Mouse (Mus musculus) adrenal gland, postnatal 25 days (tissue): ENCODE measurements around the gene S100a2. TPM values are rescaled to one million over a fixed set of nuclear protein-coding genes. Genes with fewer than 3 reads are reported as not detected.

ENCODE experiments used
- DNase-seq: peaks from one replicate; pipeline ENCODE4 v3.0.0; 2021; ENCODE audit warnings: mixed read lengths
- total RNA-seq: library from RNA; stranded (reverse); gene quantifications from 2 replicates; pipeline ENCODE4 v1.2.3, GENCODE M21; 2021

The S100a2 gene
- total RNA-seq, 1 experiment from 2014 or later, result not detected

- no peak for DNase-seq
These were observed 25.9 kb downstream of the S100a2 start for GRCm38 (mm10) chr3:90615911-90616310.

DNA sequence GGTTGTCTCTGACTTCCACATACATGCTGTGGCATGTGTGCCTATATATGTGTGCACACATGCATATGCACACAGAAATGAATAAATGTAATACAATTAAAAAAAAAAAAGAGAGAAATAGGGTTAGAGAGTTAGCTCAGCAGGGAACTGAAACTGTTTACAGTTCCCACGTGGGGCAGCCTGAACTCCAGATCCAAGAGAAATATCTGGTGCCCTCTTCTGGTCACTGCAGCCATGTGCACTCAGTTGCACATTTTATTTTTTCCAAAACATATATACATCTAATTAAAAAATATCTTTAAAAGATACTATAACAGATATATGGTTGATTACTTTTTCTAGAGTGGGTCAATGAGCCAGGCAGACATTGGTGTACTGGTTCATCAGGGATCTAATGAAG, 27.5 kb downstream of the S100a2 start:
- DNase-seq, result no peak

- DNase-seq, result no peak
These were observed 31.5 kb downstream of the S100a2 start for GRCm38 (mm10) chr3:90621552-90621951.

GRCm38 (mm10) chr3:90623435-90624071, 33.5 kb downstream of the S100a2 start:
- DNase-seq, result peak; percentile 73

DNA sequence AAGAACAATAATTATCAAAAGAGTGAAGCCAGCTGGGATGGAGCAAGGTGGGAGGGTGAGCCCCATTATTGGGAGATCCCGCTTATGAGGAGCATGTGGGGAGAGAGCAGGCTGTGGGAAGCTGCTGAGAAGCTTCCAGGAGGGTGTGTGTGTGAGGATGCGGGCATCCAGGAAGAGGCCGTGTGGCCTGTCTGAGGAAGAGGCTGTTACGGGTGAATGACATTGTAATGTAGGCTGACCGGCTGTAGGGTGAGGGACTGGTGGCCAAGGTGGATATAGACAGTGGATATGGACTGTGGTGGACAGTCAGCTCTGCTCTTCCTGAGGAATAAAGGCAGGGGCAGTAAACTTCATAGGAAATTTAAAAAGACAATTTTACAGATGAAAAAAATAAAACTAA, 35.4 kb downstream of the S100a2 start:
- no peak for DNase-seq

DNA sequence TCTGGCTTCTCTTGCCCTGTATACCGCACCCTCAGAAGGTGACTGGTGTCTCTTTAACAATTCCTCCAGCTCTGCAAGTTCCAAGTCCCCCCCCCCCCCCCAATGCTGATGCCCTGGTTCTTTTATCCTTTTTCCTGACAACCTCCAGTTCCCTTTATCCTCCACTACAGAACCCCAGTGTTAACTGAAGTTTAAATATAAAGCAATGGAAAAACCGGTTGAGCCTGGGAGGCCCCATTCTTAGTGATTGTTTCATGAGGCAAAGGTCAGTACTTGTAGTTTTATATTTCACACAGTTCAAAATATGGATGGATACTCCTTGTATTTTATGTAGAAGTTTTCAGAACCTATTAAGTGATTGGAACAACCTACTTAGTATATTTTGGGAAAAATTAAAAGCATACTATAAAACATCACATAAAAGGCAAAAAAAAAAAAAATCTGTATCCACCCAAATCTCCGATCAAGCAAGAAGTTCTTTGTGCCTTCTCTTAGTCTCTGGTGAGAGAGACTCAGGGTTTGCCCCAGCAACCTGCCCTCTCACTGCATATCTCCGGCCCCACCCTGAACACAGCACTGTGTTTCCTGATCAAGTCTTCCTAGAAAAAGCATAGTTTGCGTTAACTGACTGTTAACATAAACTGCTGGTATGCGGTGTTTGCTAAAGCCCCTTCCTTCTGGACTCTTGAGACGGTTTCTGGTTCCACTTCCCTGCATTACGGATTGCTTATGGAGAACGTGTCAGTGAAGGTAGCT, 36.4 kb downstream of the S100a2 start:
- DNase-seq, result no peak

DNA sequence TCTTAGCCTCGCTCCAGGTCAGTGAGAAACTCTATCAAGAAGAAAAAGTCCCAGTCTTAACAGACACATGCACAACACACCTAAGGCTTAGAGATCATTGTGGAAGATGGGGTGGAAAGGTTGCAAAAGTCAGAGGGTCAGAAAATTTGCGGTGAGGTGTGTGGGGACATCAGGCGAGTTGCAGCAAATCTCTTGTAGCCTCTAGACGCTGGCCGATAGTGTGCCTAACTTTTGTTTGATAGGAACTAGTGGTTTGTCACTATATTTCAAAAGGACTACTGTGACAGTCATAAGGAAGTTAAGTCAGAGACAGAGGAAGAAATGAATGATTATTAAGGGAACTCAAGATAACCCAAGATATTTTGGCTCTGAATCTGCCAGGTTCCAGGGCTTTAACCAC, 37.3 kb downstream of the S100a2 start:
- no peak for DNase-seq

GRCm38 (mm10) chr3:90627807-90628206, 37.8 kb downstream of the S100a2 start:
- DNase-seq, result no peak

GRCm38 (mm10) chr3:90629298-90629697, 39.3 kb downstream of the S100a2 start:
- no peak for DNase-seq

- no peak for DNase-seq
These were observed 41.9 kb downstream of the S100a2 start for GRCm38 (mm10) chr3:90631984-90632383.

GRCm38 (mm10) chr3:90638511-90639275, 48.6 kb downstream of the S100a2 start:
- DNase-seq, result no peak

GRCm38 (mm10) chr3:90639511-90640154, 49.6 kb downstream of the S100a2 start:
- DNase-seq, result peak; percentile 21

DNA sequence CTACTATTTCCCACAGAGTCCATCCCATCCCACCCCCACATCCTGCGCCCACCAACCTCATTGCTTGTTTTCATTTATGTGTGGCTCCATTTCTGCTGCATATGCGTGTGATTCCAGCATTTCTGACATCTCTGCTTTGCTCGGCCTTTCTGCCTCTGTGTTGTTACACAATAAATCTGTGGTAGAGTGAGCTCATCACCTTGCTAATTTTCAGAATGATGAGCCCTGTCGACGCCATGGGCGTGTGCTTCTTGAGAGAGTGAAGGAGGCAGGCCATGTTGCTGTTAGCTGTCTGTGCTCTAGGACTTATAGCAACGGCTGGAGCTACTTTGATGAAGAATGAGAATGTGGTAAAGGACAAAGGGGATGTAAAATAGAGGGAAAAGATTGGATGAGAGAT, 50.9 kb downstream of the S100a2 start:
- no peak for DNase-seq

Other genes starting within 250 kb of the S100a2 start
- gene Slc27a3, start 200.3 kb upstream of the S100a2 start, total RNA-seq, result 130 and 146 TPM in 2 replicates
- 91.2 and 92.3 TPM in 2 replicates for gene Ints3, start 156.6 kb upstream of the S100a2 start, total RNA-seq
- 224 and 269 TPM in 2 replicates for gene Npr1, start 124.4 kb upstream of the S100a2 start, total RNA-seq
- 65.6 and 65.7 TPM in 2 replicates for gene Ilf2, start 114.1 kb upstream of the S100a2 start, total RNA-seq
- gene Snapin, start 99.2 kb upstream of the S100a2 start, total RNA-seq, result 67.2 and 74.0 TPM in 2 replicates
- 115 and 124 TPM in 2 replicates for gene Chtop, start 80.7 kb upstream of the S100a2 start, total RNA-seq
- 108 and 131 TPM in 2 replicates for gene S100a1, start 75.9 kb upstream of the S100a2 start, total RNA-seq
- gene S100a13, start 75.8 kb upstream of the S100a2 start, total RNA-seq, result 28.8 and 41.1 TPM in 2 replicates
- gene S100a14, start 63.4 kb upstream of the S100a2 start, total RNA-seq, result 0.52 and 0.95 TPM in 2 replicates
- gene S100a16, start 53.0 kb upstream of the S100a2 start, total RNA-seq, result 48.4 and 52.1 TPM in 2 replicates
- gene S100a3, start 29.7 kb upstream of the S100a2 start, total RNA-seq, result not detected in 2 replicates
- not detected in 2 replicates for gene Gm42674, start 11.7 kb downstream of the S100a2 start, total RNA-seq
- 7.3 and 11.2 TPM in 2 replicates for gene S100a4, start 13.5 kb downstream of the S100a2 start, total RNA-seq
- gene S100a5, start 18.3 kb downstream of the S100a2 start, total RNA-seq, result not detected in 2 replicates
- 14.2 and 31.3 TPM in 2 replicates for gene S100a6, start 22.6 kb downstream of the S100a2 start, total RNA-seq
- 0.33 TPM in 1 of 2 replicates, not detected in the other for gene S100a7a, start 63.8 kb downstream of the S100a2 start, total RNA-seq
- 0.76 TPM in 1 of 2 replicates, not detected in the other for gene S100a8, start 78.7 kb downstream of the S100a2 start, total RNA-seq
- gene S100a9, start 105.5 kb downstream of the S100a2 start, total RNA-seq, result 0.91 TPM in 1 of 2 replicates, not detected in the other
- not detected in 2 replicates for gene Pglyrp4, start 136.7 kb downstream of the S100a2 start, total RNA-seq
- gene Gm5849, start 187.6 kb downstream of the S100a2 start, total RNA-seq, result not detected in 2 replicates